Mouse (Mus musculus): Measurements from ENCODE around the gene Senp1. TPM values are rescaled to one million over a fixed set of nuclear protein-coding genes. Genes with fewer than 3 reads are reported as not detected.

Gene Senp1
- polyA plus RNA-seq (2015; fragmentation: Nextera tagmentation; extraction: Ambion mirVana) = 13.7 and 14.8 TPM in 2 replicates

- peak within 1 kb of the TSS; percentile 76 for H3K4me2 ChIP-seq
- peak within 1 kb of the TSS; percentile 80 for H3K4me3 ChIP-seq (replicated peaks)
- ATAC-seq (ENCODE audit: insufficient read depth) = peak; percentile 92
- H3K4me1 ChIP-seq (replicated peaks) = peaks cover 33% of the 10 kb centered on the region
- WGBS (ENCODE audit: insufficient replicate concordance) = under 1% methylated on average over 58 of the region's 58 CpGs
- no peaks in the 10 kb centered on the region for H3K27me3 ChIP-seq
- peak within 1 kb of the TSS; percentile 96 for H3K27ac ChIP-seq (replicated peaks)
- no peaks in the 10 kb centered on the region for H3K9me3 ChIP-seq (replicated peaks)
- H3K36me3 ChIP-seq (replicated peaks) = peaks cover 25% of the 10 kb centered on the region
- H3K9ac ChIP-seq = peak within 1 kb of the TSS; percentile 90
Measured at GRCm38 (mm10) chr15:98093121-98094011, at the start of gene Senp1. TSS of gene Senp1 (minus strand) at chr15:98093744.

DNA sequence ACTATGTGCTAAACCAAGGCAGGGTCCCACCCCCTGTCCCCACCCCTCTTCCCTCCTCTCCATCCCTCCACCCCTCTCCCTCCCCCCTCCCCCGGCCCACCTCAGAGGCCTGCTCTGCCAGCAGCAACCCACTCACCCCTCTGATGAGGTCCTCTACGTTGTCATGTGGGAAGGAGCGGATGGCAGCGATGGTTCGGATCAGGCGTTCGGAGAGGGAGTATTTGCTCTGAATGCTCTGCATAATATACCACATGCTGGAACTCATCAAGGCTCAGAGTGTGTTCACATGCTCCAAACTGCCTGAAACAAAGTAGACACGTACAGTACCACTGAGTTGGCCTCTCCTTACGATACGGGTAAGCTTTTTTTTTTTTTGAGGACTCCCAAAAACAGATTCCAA, 49.0 kb upstream of the Senp1 start:
- Histone ChIP-seq H3K27me3 (no peaks in the 10 kb centered on the region), H3K9ac (no peak overlapping the region), H3K36me3 (replicated peaks) (peaks cover 36% of the 10 kb centered on the region), H3K4me3 (replicated peaks) (no peak overlapping the region), H3K9me3 (replicated peaks) (no peaks in the 10 kb centered on the region), H3K27ac (replicated peaks) (no peak overlapping the region), H3K4me1 (replicated peaks) (peaks cover 19% of the 10 kb centered on the region), H3K4me2 (no peak overlapping the region)
- WGBS (ENCODE audit: insufficient replicate concordance) = 87% methylated on average over 10 of the region's 10 CpGs
- ATAC-seq (ENCODE audit: insufficient read depth) = no peak

DNA sequence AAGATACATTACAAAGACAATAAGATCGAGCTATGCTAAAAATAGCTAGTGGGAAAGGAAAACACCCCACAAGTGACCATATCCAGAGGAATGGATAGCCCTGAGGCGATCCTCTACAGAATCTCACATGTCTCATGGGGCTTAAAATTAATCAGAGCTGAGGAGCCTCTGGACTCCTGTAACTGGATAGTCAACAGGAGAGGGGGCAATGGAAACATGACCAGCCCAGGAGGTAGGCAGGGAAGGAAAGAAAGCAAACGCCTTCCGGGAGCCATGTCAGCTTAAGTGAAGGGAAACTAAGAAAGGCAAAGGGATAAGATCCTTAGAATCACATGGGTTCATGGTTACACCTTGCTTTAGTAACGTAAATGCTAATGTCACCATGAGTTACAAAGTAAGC, 47.3 kb upstream of the Senp1 start:
- H3K36me3 ChIP-seq (replicated peaks) = peaks cover 52% of the 10 kb centered on the region
- no peak overlapping the region for H3K9ac ChIP-seq
- H3K27me3 ChIP-seq = no peaks in the 10 kb centered on the region
- H3K4me1 ChIP-seq (replicated peaks) = peaks cover 15% of the 10 kb centered on the region
- no peak for ATAC-seq (ENCODE audit: insufficient read depth)
- no peaks in the 10 kb centered on the region for H3K9me3 ChIP-seq (replicated peaks)
- 85% methylated on average over 5 of the region's 5 CpGs for WGBS (ENCODE audit: insufficient replicate concordance)
- no peak overlapping the region for H3K4me2 ChIP-seq
- H3K27ac ChIP-seq (replicated peaks) = no peak overlapping the region
- H3K4me3 ChIP-seq (replicated peaks) = no peak overlapping the region

DNA sequence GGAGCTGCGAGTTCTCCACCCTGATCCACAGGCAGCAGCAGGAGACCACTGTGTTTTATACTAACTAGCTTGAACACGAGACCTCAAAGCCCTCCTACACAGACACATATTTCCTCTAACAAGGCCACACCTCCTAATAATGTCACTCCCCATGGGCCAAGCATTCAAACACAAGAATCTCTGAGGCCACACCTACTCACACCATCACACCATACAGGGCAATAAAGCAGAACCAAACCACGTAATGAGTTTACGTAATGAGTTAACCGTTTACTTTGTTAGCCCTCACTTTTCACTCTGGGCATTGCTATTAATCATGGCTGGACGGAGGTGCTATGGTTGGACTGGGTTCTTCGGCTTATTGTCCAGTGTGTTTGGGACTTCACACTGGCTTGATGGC, 46.2 kb upstream of the Senp1 start:
- Histone ChIP-seq H3K4me1 (replicated peaks) (peaks cover 8% of the 10 kb centered on the region), H3K9me3 (replicated peaks) (no peaks in the 10 kb centered on the region), H3K4me3 (replicated peaks) (no peak overlapping the region), H3K27me3 (no peaks in the 10 kb centered on the region), H3K27ac (replicated peaks) (no peak overlapping the region), H3K4me2 (no peak overlapping the region), H3K36me3 (replicated peaks) (peaks cover 62% of the 10 kb centered on the region), H3K9ac (no peak overlapping the region)
- no peak for ATAC-seq (ENCODE audit: insufficient read depth)
- 65% methylated on average over 7 of the region's 7 CpGs for WGBS (ENCODE audit: insufficient replicate concordance)

DNA sequence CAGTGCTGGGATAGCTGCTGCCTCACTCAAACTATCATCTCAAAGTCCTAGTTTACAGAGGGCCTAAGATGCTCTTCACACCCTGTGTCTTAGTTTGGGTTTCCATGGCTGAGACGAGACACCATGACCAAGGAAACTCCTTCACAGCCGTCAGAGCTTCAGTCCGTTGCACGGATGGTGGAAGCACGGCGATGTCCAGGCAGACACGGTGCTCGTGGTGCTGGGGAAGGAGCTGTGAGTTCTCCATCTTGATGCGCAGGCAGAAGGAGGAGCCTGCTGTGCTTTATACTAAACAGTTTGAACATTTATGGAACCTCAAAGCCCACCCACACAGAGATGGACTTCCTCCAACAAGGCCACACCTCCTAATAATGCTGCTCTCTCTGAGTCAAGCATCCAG, 43.3 kb upstream of the Senp1 start:
- Histone ChIP-seq H3K4me3 (replicated peaks) (no peak overlapping the region), H3K4me2 (no peak overlapping the region), H3K27me3 (no peaks in the 10 kb centered on the region), H3K4me1 (replicated peaks) (no peaks in the 10 kb centered on the region), H3K27ac (replicated peaks) (no peak overlapping the region), H3K9me3 (replicated peaks) (no peaks in the 10 kb centered on the region), H3K36me3 (replicated peaks) (peaks cover 86% of the 10 kb centered on the region), H3K9ac (no peak overlapping the region)
- ATAC-seq (ENCODE audit: insufficient read depth) = no peak
- WGBS (ENCODE audit: insufficient replicate concordance) = 86% methylated on average over 9 of the region's 9 CpGs

GRCm38 (mm10) chr15:98135671-98136070, 42.1 kb upstream of the Senp1 start:
- no peaks in the 10 kb centered on the region for H3K9me3 ChIP-seq (replicated peaks)
- H3K36me3 ChIP-seq (replicated peaks) = peaks cover 84% of the 10 kb centered on the region
- 89% methylated on average over 13 of the region's 13 CpGs for WGBS (ENCODE audit: insufficient replicate concordance)
- H3K27ac ChIP-seq (replicated peaks) = no peak overlapping the region
- ATAC-seq (ENCODE audit: insufficient read depth) = no peak
- no peaks in the 10 kb centered on the region for H3K27me3 ChIP-seq
- no peaks in the 10 kb centered on the region for H3K4me1 ChIP-seq (replicated peaks)
- H3K4me2 ChIP-seq = no peak overlapping the region
- no peak overlapping the region for H3K9ac ChIP-seq
- no peak overlapping the region for H3K4me3 ChIP-seq (replicated peaks)

DNA sequence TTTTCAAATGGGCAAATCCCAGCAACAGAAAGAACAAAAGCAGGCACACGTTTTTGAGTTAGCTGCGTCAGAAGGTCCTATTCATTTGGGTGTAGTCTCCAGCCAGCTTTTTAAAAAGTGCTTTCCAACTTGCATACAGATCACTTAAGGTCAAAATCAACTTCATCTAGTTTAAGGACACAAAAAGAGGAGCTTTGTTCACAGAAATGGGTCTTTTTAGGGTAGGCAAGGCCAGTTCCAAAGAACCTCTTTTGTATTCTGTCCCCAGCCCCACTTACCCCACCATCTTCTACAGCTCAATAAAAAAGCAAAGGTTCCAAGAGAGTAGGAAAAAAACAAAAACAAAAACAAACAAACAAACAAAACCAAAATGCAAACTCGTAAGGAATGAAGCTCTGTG, 41.1 kb upstream of the Senp1 start:
- Histone ChIP-seq H3K9me3 (replicated peaks) (no peaks in the 10 kb centered on the region), H3K9ac (no peak overlapping the region), H3K4me3 (replicated peaks) (no peak overlapping the region), H3K27ac (replicated peaks) (no peak overlapping the region), H3K27me3 (no peaks in the 10 kb centered on the region), H3K36me3 (replicated peaks) (peaks cover 85% of the 10 kb centered on the region), H3K4me2 (no peak overlapping the region), H3K4me1 (replicated peaks) (no peaks in the 10 kb centered on the region)
- no peak for ATAC-seq (ENCODE audit: insufficient read depth)
- 74% methylated on average over 3 of the region's 3 CpGs for WGBS (ENCODE audit: insufficient replicate concordance)

DNA sequence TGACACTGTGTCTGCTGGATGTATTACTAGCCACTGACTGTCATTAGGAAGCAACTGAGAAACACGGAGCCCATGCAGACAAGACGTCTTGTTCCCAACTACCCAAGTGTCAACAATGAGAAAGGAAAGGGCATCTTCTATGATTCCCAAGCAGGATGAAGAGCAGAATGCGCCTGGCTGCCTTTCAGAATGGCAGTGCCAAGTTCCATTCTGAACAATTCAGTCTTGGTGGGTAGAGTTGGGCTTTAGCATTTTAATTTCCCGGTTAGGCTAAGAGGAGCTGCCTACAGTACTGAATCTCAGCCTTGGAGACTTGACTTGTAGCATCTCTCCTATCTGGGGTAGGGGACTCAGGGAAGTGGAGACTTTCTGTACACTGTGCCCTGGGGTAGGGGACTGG, 40.5 kb upstream of the Senp1 start:
- no peaks in the 10 kb centered on the region for H3K4me1 ChIP-seq (replicated peaks)
- no peaks in the 10 kb centered on the region for H3K9me3 ChIP-seq (replicated peaks)
- no peak overlapping the region for H3K4me2 ChIP-seq
- no peak overlapping the region for H3K27ac ChIP-seq (replicated peaks)
- H3K27me3 ChIP-seq = no peaks in the 10 kb centered on the region
- H3K4me3 ChIP-seq (replicated peaks) = no peak overlapping the region
- H3K9ac ChIP-seq = no peak overlapping the region
- ATAC-seq (ENCODE audit: insufficient read depth) = no peak
- H3K36me3 ChIP-seq (replicated peaks) = peaks cover 88% of the 10 kb centered on the region
- 82% methylated on average over 4 of the region's 4 CpGs for WGBS (ENCODE audit: insufficient replicate concordance)

- Histone ChIP-seq H3K27ac (replicated peaks) (no peak overlapping the region), H3K4me1 (replicated peaks) (no peaks in the 10 kb centered on the region), H3K4me2 (no peak overlapping the region), H3K4me3 (replicated peaks) (no peak overlapping the region), H3K36me3 (replicated peaks) (peaks cover 88% of the 10 kb centered on the region), H3K27me3 (no peaks in the 10 kb centered on the region), H3K9me3 (replicated peaks) (no peaks in the 10 kb centered on the region), H3K9ac (no peak overlapping the region)
- WGBS (ENCODE audit: insufficient replicate concordance) = 69% methylated on average over 3 of the region's 3 CpGs
- ATAC-seq (ENCODE audit: insufficient read depth) = no peak
Measured at GRCm38 (mm10) chr15:98133471-98133870, 39.9 kb upstream of the Senp1 start.

DNA sequence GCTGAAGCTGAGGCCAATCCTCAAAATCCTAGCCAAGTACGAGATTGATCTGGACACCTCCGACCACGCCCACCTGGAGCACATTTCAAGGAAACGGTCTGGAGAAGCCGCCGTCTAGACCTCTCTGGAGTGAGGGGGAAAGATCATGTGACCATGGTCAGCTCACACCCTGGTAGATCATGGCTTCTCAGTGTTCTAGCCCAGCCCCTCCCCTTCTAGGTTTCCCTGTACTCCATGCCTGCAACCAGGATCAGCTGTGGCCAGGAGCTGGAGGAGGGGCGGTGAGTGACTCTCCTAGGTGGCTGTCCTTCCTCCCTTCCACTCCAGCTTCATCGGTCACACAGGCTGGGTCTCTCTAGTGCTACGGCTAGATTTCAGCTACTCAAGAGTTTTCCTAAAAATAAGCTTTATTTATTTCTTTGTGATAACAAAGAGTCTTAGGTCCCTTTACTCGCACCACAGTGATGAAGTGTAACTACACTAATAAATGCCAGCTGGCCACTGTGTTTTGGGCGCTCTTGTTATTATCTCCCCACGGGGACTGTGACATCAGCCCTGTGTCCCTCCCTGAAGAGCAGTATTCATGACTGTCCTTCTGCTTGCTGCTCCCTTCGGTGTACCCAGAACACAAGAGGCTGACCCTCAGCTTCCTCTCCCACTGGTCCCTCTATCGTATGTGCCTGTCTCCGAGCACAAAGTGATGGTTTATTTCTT, 38.6 kb upstream of the Senp1 start:
- WGBS (ENCODE audit: insufficient replicate concordance) = 80% methylated on average over 15 of the region's 15 CpGs
- Histone ChIP-seq H3K27me3 (no peaks in the 10 kb centered on the region), H3K4me3 (replicated peaks) (no peak overlapping the region), H3K27ac (replicated peaks) (no peak overlapping the region), H3K4me2 (no peak overlapping the region), H3K9me3 (replicated peaks) (no peaks in the 10 kb centered on the region), H3K9ac (no peak overlapping the region), H3K36me3 (replicated peaks) (peaks cover 90% of the 10 kb centered on the region), H3K4me1 (replicated peaks) (no peaks in the 10 kb centered on the region)
- ATAC-seq (ENCODE audit: insufficient read depth) = no peak

GRCm38 (mm10) chr15:98131451-98131850, 37.9 kb upstream of the Senp1 start:
- Histone ChIP-seq H3K9me3 (replicated peaks) (no peaks in the 10 kb centered on the region), H3K4me3 (replicated peaks) (no peak overlapping the region), H3K4me2 (no peak overlapping the region), H3K27ac (replicated peaks) (no peak overlapping the region), H3K27me3 (no peaks in the 10 kb centered on the region), H3K4me1 (replicated peaks) (no peaks in the 10 kb centered on the region), H3K9ac (no peak overlapping the region), H3K36me3 (replicated peaks) (peaks cover 87% of the 10 kb centered on the region)
- WGBS (ENCODE audit: insufficient replicate concordance) = 80% methylated on average over 7 of the region's 7 CpGs
- no peak for ATAC-seq (ENCODE audit: insufficient read depth)

Data from liver, embryonic 15.5 days (tissue).